In the genomic region with DNA sequence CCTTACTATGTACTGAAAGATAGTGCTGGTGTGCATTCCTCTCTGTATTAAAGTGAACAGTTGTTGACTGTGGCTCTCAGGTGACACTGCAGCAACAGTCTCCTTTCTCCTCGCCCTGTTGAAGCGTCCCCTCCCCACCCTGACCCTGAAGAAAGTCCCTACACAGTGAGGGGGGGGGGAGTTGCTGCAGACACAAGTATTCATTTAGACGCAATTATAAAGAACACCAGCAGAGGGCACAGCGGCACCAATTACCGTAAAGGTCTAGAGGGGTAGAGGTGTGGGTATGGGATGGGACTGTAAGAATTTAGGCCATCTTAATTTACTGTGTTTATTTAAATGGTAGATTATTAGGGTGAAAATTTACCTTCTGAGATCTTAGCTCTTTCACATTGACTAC, we compare ENCODE assay signal across 9 mouse cellular contexts. TPM values are rescaled to one million over a fixed set of nuclear protein-coding genes. Genes with fewer than 3 reads are reported as not detected.
DNase-seq lines count a peak whose midpoint lies in the region; ATAC-seq and TF ChIP-seq lines count a peak whose summit lies in the region.
"Had no signal": no experiment of that assay in that cellular context is flagged by ENCODE, and none has a peak within 500 bp of the region (broad histone marks: within the 10 kb centered on the region; RNA-seq: fewer than 3 reads in every experiment).

No protein-coding gene starts in this region.

- no peak for ATAC-seq in kidney, embryonic 16.5 days (ENCODE audit: low FRiP score, low TSS enrichment)

- H3K9me3 ChIP-seq in kidney, embryonic 16.5 days (ENCODE audit: low read length): no peaks in the 10 kb centered on the region
- H3K9me3 ChIP-seq: neural tube, embryonic 12.5 days had no signal

- H3K36me3 ChIP-seq in kidney, adult 2 months (ENCODE audit: control insufficient read depth, insufficient read depth, low read length): peaks cover 3% of the 10 kb centered on the region; the same call in 1 of the 2 replicates
- H3K36me3 ChIP-seq in kidney, embryonic 16.5 days (ENCODE audit: insufficient read depth, low read length): peaks cover 40% of the 10 kb centered on the region

- H3K9ac ChIP-seq in kidney, embryonic 16.5 days (replicated peaks; ENCODE audit: low read length): no peak overlapping the region
- H3K9ac ChIP-seq: neural tube, embryonic 12.5 days had no signal

- H3K4me2 ChIP-seq in kidney, embryonic 16.5 days (replicated peaks; ENCODE audit: low read depth, low read length): no peak overlapping the region
- H3K4me2 ChIP-seq: neural tube, embryonic 12.5 days had no signal

- H3K27ac ChIP-seq in kidney, adult 2 months (ENCODE audit: insufficient read depth, low read depth, low read length): no peak overlapping the region
- no peak overlapping the region for H3K27ac ChIP-seq in kidney, embryonic 16.5 days (ENCODE audit: low read length)
- H3K27ac ChIP-seq: neural tube, embryonic 12.5 days had no signal

- TF ChIP-seq CTCF in kidney, adult 2 months (conservative IDR thresholded peaks at IDR 0.05; ENCODE audit: insufficient read depth, insufficient read length, low read depth, low read length): peak; percentile 45

- H3K27me3 ChIP-seq in kidney, adult 2 months (replicated peaks; ENCODE audit: control insufficient read depth, insufficient read depth, low read length): no peaks in the 10 kb centered on the region
- H3K27me3 ChIP-seq in kidney, embryonic 16.5 days (ENCODE audit: insufficient read depth, low read length): no peaks in the 10 kb centered on the region
- H3K27me3 ChIP-seq: neural tube, embryonic 12.5 days had no signal

- H3K4me3 ChIP-seq in kidney, adult 2 months (ENCODE audit: insufficient read depth, low read depth, low read length): no peak overlapping the region
- H3K4me3 ChIP-seq in kidney, embryonic 16.5 days (ENCODE audit: low read length): no peak overlapping the region
- H3K4me3 ChIP-seq: neural tube, embryonic 12.5 days had no signal

- WGBS in kidney, adult 2 months: 60% methylated on average over 5 of the region's 5 CpGs
- 73% methylated on average over 5 of the region's 5 CpGs for WGBS in kidney, embryonic 16.5 days

- H3K4me1 ChIP-seq in kidney, adult 2 months (ENCODE audit: control insufficient read depth, insufficient read depth, low read length): no peaks in the 10 kb centered on the region; the same call in 1 of the 2 replicates
- 0 out of 2 replicates have a peak, but pooled peaks cover 5% of the 10 kb centered on the region for H3K4me1 ChIP-seq in kidney, embryonic 16.5 days (ENCODE audit: insufficient read depth, low read length)
- H3K4me1 ChIP-seq: neural tube, embryonic 12.5 days had no signal

- no peak for DNase-seq in kidney, adult 2 months
- DNase-seq in CD4-positive, CD25-positive, alpha-beta regulatory T cell, adult 2 months (ENCODE audit: low read depth, low spot score): peak; percentile 68
- DNase-seq in R1 (ENCODE audit: low read depth, low spot score): peak; percentile 78
- peak; percentile 31 for DNase-seq in lung, postnatal 25 days (ENCODE audit: low spot score)
- no peak for DNase-seq in ovary, adult 18-20 months (ENCODE audit: low spot score)
- no peak for DNase-seq in ovary, postnatal 10 days (ENCODE audit: low spot score)
- DNase-seq: gastrocnemius, postnatal 14 days had no signal

- no peak for TF ChIP-seq POLR2A in kidney, adult 2 months (IDR thresholded peaks at IDR 0.05; ENCODE audit: low read depth, low read length)

RNA-seq across cellular contexts. Expression of a gene that starts 17.7 kb away (rescaled TPM):
- polyA plus RNA-seq in kidney, adult 2 months (2012; rRNA removed): 71.5 and 71.6 TPM in 2 replicates
- 32.2 and 34.0 TPM in 2 replicates for polyA plus RNA-seq in kidney, embryonic 16.5 days (2015; fragmentation: Nextera tagmentation; extraction: Ambion mirVana)

Comparison
In these comparisons a context has a peak if more than half of its experiments do, and no peak if none do; other contexts are left out.
1. DNase-seq: peak in CD4-positive, CD25-positive, alpha-beta regulatory T cell, adult 2 months (single experiment), R1 (single experiment) and lung, postnatal 25 days (single experiment); none in kidney, adult 2 months (single experiment), ovary, adult 18-20 months (single experiment) and ovary, postnatal 10 days (single experiment).